Mouse (Mus musculus): ENCODE data around the gene Hoxd9.
A peak's percentile ranks its signal among the peaks of the same experiment; 100 is the strongest.

GRCm38 (mm10) chr2:74704999-74705466 lies 7.5 kb downstream of the Hoxd9 start:
- TF ChIP-seq CTCF (IDR thresholded peaks at IDR 0.05) (0 out of 2 replicates have a peak, but pooled peaks have one; percentile 13), POLR2A (IDR thresholded peaks at IDR 0.05; ENCODE audit: insufficient read depth, low read depth, low read length) (no peak)
